Mouse (Mus musculus) embryonic facial prominence, embryonic 10.5 days (tissue): ENCODE data around the gene Msrb1. TPM values are rescaled to one million over a fixed set of nuclear protein-coding genes. Genes with fewer than 3 reads are reported as not detected.

Experiments used
- DNase-seq: peaks from one replicate; pipeline ENCODE4 v3.0.0-alpha.2; 2017; ENCODE audit warnings: low spot score
- H3K27ac ChIP-seq: fragments of 300-500 bp; sonication (generic); replicated peaks from 2 replicates; pipeline ENCODE4 v1.5.1; 2016; ENCODE audit warnings: mild to moderate bottlenecking
- H3K27me3 ChIP-seq: fragments of 300-500 bp; sonication (generic); replicated peaks from 2 replicates; pipeline ENCODE4 v1.6.1; 2016; ENCODE audit warnings: low read depth, mild to moderate bottlenecking; ENCODE audit not compliant: poor library complexity, severe bottlenecking
- H3K36me3 ChIP-seq: fragments of 300-500 bp; sonication (generic); replicated peaks from 2 replicates; pipeline ENCODE4 v1.6.1; 2016; ENCODE audit warnings: mild to moderate bottlenecking, moderate library complexity
- H3K4me1 ChIP-seq: fragments of 300-500 bp; sonication (generic); 2 replicates; pipeline ENCODE4 v1.6.1; 2016
- H3K4me3 ChIP-seq: fragments of 300-500 bp; sonication (generic); 2 replicates; pipeline ENCODE4 v1.5.1; 2016; ENCODE audit warnings: mild to moderate bottlenecking, moderate library complexity
- H3K9me3 ChIP-seq: fragments of 300-500 bp; sonication (generic); 2 replicates; pipeline ENCODE4 v1.6.1; 2016; ENCODE audit warnings: mild to moderate bottlenecking
- WGBS: fragments of 180-500 bp; shearing (Covaris S2); methylation state at CpG from one replicate; pipeline ENCODE4 v1.1.7; 2016; 5-methylcytosine and 5-hydroxymethylcytosine counted together
- polyA plus RNA-seq: library from polyadenylated mRNA; unstranded; fragments of >200 nt; fragmentation: Nextera tagmentation; extraction: Ambion mirVana; gene quantifications from 2 replicates; pipeline ENCODE4 v1.2.1, GENCODE M21; 2016

The Msrb1 gene
- polyA plus RNA-seq, 1 experiment from 2014 or later, result 21.6 TPM

DNA sequence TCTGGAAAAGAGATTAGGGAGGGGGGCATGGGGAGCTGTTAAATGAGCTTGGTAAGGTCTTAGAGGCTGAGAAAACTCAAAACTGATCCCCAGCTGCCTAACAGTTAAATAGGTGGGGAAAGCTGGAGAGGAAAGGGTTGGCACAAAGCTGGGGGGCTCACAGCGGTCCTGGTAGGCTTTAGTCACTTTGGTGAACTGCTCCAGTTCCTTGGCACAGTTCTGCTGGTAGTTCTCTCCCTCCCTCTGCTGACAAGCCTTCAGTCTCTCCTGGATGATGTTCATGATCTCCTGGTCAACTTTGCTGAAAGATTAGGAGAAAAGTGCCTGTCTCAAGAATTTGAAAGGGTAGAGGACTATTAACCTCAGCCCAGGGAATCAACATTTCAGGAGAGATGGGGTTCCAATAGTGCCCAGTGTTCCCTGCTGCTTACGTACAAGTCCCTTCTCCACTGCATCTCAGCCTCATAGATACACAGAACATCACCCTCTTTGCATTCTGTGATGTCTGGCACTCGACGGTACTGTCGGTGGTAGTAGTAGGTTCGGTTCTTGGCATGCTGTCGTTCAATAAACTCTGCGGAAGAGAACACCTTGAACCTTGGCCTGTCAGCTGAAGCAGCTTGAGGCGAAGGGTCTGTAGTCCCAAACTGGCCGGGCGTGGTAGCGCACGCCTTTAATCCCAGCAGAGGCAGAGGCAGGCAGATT, 14.1 kb upstream of the Msrb1 start:
- 31% methylated on average over 13 of the region's 13 CpGs for WGBS
- H3K27me3 ChIP-seq, result no peaks in the 10 kb centered on the region
- peak overlapping the region; percentile 90 for H3K4me3 ChIP-seq
- no peak overlapping the region for H3K27ac ChIP-seq
- H3K36me3 ChIP-seq, result peaks cover 36% of the 10 kb centered on the region
- peaks cover 40% of the 10 kb centered on the region for H3K4me1 ChIP-seq
- peak; percentile 36 for DNase-seq
- H3K9me3 ChIP-seq, result no peaks in the 10 kb centered on the region

DNA sequence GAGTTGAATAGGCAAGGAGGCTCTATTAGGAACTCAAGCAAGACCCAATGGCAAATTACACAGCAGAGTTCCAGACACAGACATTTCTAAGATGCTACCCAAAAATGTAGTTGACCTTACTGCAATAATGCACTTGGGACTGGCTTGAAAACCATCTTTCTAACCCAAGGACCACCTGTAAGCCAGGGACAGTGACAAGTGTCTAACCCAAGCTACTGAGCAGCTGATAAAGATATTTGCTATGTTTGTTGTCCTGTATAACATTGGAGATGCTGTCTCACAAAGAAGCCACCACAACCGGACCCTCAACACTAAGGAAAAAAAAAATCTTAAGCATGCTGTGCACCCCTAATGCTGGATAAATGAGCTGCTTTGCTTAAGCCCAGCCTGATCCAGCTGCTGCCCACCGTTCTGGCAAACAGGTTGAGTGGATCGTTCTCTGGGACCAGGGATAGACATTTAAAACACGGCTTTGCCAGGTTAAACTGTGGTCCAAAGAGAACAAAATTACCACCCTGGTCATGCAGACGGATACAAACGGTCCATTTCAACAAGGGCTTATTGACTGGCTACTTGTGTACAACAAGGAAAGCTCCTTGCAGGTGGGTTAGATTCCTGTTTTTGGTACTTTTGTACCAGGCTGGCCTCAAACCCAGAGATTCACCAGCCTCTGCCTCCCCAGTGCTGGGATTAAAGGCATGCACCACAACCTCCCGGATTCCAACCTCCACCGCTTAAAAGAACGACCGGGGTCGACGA, 13.1 kb upstream of the Msrb1 start:
- Histone ChIP-seq H3K4me3 (peak overlapping the region; percentile 90), H3K4me1 (peaks cover 40% of the 10 kb centered on the region), H3K36me3 (peaks cover 27% of the 10 kb centered on the region), H3K27me3 (no peaks in the 10 kb centered on the region), H3K9me3 (no peaks in the 10 kb centered on the region), H3K27ac (peak overlapping the region; percentile 86)
- peak; percentile 25 for DNase-seq
- WGBS, result 6% methylated on average over 12 of the region's 12 CpGs

DNA sequence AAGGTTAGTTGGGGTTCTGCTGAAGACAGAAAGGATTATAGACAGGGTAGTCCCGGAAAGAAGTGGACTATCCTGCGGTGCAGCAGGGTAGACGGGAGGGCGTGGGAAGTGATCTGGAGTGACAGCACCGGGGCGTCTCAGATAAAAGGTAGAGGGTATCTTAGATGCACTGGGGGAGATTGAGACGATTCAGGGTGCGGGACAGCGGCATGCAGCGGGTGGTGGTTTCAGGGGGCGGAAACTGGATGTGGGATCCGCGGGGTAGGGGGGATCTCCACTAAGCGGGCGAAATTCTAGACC, 12.6 kb upstream of the Msrb1 start:
- H3K27ac ChIP-seq, result peak overlapping the region; percentile 86
- peaks cover 34% of the 10 kb centered on the region for H3K4me1 ChIP-seq
- H3K36me3 ChIP-seq, result peaks cover 22% of the 10 kb centered on the region
- H3K9me3 ChIP-seq, result no peaks in the 10 kb centered on the region
- no peaks in the 10 kb centered on the region for H3K27me3 ChIP-seq
- under 1% methylated on average over 15 of the region's 15 CpGs for WGBS
- no peak for DNase-seq
- H3K4me3 ChIP-seq, result peak overlapping the region; percentile 90

DNA sequence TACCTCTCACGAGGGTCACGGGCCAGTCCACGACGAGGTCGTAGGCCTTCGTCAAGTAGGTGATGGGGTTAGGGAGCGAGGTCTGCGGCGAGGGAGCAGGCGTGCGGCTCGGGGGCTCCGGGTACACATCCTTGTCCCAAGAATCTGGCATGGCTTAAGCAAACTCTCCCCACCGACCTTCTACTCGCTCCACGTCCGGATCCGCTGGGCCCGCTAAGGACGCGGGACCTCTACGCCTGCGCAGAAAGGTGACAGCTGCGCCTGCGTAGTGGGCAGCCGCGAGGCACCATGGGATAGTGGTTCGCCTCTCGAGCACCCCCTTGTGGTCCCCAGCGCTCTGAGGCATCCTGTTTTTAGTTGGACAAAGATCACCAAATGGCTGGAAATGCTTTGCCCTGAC, 12.3 kb upstream of the Msrb1 start, which contains the start of gene Ndufb10:
Gene Ndufb10, minus strand, starts transcription at position 295 of the 400 bp plus-strand sequence.
- peaks cover 22% of the 10 kb centered on the region for H3K36me3 ChIP-seq
- H3K27ac ChIP-seq, result peak within 1 kb of the TSS; percentile 86
- peak; percentile 97 for DNase-seq
- H3K9me3 ChIP-seq, result no peaks in the 10 kb centered on the region
- H3K4me3 ChIP-seq, result peak within 1 kb of the TSS; percentile 90
- WGBS, result under 1% methylated on average over 30 of the region's 30 CpGs
- no peaks in the 10 kb centered on the region for H3K27me3 ChIP-seq
- peaks cover 32% of the 10 kb centered on the region for H3K4me1 ChIP-seq

DNA sequence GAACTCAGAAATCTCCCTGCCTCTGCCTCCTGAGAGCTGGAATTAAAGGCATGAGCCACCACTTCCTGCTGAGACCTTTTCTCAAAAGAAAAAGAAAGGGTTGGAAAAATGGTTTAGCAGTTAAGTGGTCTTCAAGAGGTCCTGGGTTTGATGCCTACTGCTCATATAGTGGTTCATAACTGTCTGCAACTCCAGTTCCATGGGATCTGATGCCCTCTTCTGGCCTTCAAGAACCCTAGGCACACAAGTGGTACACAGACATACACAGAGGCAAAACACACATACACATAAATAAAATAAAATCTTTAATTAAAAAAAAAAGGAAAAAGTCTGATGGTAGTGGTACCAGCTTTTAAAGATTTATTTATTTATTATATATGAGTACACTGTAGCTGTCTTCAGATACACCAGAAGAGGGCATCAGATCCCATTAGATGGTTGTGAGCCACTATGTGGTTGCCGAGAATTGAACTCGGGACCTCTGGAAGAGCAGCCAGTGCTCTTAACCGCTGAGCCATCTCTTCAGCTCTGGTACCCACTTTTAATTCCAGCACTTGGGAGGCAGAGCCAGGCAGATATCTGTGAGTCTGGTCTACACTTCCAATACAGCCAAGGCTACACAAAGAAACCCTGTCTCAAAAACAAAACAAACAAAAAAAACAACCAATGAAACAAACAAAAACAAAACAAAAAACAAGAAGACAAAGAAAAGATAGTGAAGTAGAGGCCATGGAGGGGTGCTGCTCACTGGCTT, 10.6 kb upstream of the Msrb1 start:
- no peak overlapping the region for H3K4me3 ChIP-seq
- no peaks in the 10 kb centered on the region for H3K9me3 ChIP-seq
- no peak overlapping the region for H3K27ac ChIP-seq
- H3K4me1 ChIP-seq, result peaks cover 32% of the 10 kb centered on the region
- WGBS, result 71% methylated on average over 3 of the region's 3 CpGs
- H3K36me3 ChIP-seq, result peaks cover 18% of the 10 kb centered on the region
- DNase-seq, result no peak
- no peaks in the 10 kb centered on the region for H3K27me3 ChIP-seq

DNA sequence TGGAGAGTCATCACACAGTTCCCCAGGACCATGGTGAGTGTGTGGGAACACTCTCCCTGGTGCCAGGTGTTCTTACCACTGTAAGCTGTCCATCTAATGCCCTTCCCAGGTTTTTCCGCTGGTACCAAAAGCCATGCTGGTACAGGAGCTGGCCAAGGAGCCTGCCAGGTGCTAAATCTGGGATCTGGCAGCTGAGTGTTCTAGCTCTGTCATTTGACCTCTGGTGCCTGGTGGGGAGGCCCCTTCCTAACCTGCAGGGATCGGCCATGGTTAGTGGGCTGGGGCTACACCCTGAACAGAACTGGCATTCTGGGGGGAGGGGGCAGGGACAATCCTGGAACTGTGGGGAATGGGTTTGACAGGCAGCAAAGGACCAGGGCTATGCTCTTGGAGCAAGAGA, 8.8 kb upstream of the Msrb1 start, which contains the start of gene Rpl3l:
Gene Rpl3l, plus strand, starts transcription at position 203 of the 400 bp plus-strand sequence.
- no peak within 1 kb of the TSS for H3K27ac ChIP-seq
- peaks cover 17% of the 10 kb centered on the region for H3K4me1 ChIP-seq
- DNase-seq, result no peak
- no peak within 1 kb of the TSS for H3K4me3 ChIP-seq
- no peaks in the 10 kb centered on the region for H3K9me3 ChIP-seq
- H3K36me3 ChIP-seq, result peaks cover under 1% of the 10 kb centered on the region
- WGBS, result 74% methylated on average over 2 of the region's 2 CpGs
- H3K27me3 ChIP-seq, result 0 out of 2 replicates have a peak, but pooled peaks cover 8% of the 10 kb centered on the region

DNA sequence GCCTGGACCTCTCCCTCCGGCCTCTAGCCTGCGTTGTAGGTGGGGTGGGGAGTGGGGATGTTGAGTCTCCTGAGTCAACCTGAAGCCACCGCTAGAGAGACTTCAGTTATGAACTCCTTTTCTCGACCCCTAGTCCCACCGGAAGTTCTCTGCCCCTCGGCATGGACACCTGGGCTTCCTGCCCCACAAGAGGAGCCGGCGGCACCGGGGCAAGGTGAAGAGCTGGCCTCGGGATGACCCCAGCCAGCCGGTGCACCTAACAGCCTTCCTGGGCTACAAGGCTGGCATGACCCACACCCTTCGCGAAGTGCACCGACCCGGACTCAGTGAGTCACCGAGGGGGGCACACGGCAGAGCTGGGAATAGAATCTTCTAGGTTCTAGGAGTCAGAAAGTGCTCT, 8.3 kb upstream of the Msrb1 start:
- no peak overlapping the region for H3K4me3 ChIP-seq
- 74% methylated on average over 17 of the region's 17 CpGs for WGBS
- H3K27me3 ChIP-seq, result 0 out of 2 replicates have a peak, but pooled peaks cover 9% of the 10 kb centered on the region
- no peaks in the 10 kb centered on the region for H3K36me3 ChIP-seq
- no peak overlapping the region for H3K27ac ChIP-seq
- H3K9me3 ChIP-seq, result no peaks in the 10 kb centered on the region
- H3K4me1 ChIP-seq, result peaks cover 12% of the 10 kb centered on the region
- DNase-seq, result no peak

DNA sequence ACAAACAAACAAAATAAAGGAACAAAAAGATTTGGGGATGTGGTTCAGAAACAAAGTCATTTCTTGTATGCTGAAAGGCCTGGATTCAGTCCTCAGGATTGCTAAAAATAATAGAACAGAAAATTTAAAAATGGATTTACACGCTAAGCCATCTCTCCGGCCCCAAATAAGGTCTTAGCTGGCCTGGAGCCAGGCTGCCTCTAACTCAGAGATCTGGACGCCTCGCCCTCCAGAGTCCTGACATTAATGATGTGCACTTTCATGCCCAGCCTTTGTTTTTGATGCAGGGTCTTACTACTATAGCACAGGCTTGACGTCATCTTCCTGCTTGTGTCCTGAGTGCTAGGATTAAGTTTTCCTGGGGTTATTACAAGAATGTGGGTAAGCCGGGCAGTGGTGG, 7.4 kb upstream of the Msrb1 start:
- no peak for DNase-seq
- Histone ChIP-seq H3K4me1 (peaks cover 5% of the 10 kb centered on the region), H3K4me3 (no peak overlapping the region), H3K36me3 (no peaks in the 10 kb centered on the region), H3K9me3 (no peaks in the 10 kb centered on the region), H3K27me3 (peaks cover 15% of the 10 kb centered on the region; the same call in 1 of the 2 replicates), H3K27ac (no peak overlapping the region)
- WGBS, result 90% methylated on average over 6 of the region's 6 CpGs

DNA sequence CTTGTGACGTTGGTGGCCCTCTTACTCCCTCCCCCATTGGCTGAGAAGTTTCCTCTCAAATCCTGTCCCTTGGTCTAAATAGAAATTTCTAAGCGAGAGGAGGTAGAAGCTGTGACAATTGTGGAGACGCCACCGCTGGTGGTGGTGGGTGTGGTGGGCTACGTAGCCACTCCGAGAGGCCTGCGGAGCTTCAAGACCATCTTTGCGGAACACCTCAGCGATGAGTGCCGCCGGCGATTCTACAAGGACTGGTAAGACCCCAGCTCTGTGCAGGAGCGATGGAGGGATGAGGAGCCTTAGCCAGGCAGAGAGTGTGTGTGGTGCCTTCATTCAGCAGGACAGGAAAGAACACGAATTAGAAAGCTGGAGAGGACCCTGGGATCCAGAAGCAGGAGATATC, 5.7 kb upstream of the Msrb1 start:
- Histone ChIP-seq H3K4me1 (peaks cover 3% of the 10 kb centered on the region), H3K9me3 (no peaks in the 10 kb centered on the region), H3K27ac (no peak overlapping the region), H3K4me3 (no peak overlapping the region), H3K36me3 (no peaks in the 10 kb centered on the region), H3K27me3 (peaks cover 15% of the 10 kb centered on the region; the same call in 1 of the 2 replicates)
- WGBS, result 82% methylated on average over 14 of the region's 14 CpGs
- DNase-seq, result no peak

DNA sequence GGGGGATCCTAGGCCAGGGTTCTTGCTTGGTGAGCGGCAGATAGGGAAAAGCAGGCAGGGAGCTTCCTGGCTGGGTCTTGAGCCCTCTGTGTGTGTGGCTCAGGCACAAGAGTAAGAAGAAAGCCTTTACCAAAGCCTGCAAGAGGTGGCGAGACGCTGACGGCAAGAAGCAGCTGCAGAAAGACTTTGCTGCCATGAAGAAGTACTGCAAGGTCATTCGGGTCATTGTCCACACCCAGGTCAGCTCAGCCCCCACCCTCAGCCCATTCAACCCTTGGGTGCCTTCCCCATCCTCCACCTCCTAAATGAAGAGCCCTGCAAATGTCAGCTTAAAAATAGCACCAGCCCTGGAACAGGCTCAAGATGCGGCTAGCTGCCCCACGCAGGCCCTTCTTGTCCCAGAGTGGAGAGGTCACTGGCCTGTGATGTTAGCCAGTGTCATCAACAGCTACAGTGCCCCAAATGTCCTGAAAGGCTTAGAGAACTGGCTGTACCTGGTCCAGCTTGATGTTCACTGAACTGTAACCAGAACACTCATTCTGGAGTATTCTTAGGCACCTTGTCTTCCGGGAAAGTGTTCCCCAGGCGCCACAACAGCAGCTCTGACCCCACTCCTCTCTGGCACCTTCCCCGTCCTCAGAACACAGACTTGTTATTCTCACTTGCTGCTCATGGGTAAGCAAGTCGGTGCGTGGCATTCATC, 4.1 kb upstream of the Msrb1 start:
- no peak overlapping the region for H3K27ac ChIP-seq
- no peaks in the 10 kb centered on the region for H3K36me3 ChIP-seq
- WGBS, result 81% methylated on average over 12 of the region's 12 CpGs
- H3K4me3 ChIP-seq, result no peak overlapping the region
- H3K27me3 ChIP-seq, result peaks cover 15% of the 10 kb centered on the region; the same call in 1 of the 2 replicates
- H3K4me1 ChIP-seq, result peaks cover 19% of the 10 kb centered on the region
- no peaks in the 10 kb centered on the region for H3K9me3 ChIP-seq
- DNase-seq, result no peak

DNA sequence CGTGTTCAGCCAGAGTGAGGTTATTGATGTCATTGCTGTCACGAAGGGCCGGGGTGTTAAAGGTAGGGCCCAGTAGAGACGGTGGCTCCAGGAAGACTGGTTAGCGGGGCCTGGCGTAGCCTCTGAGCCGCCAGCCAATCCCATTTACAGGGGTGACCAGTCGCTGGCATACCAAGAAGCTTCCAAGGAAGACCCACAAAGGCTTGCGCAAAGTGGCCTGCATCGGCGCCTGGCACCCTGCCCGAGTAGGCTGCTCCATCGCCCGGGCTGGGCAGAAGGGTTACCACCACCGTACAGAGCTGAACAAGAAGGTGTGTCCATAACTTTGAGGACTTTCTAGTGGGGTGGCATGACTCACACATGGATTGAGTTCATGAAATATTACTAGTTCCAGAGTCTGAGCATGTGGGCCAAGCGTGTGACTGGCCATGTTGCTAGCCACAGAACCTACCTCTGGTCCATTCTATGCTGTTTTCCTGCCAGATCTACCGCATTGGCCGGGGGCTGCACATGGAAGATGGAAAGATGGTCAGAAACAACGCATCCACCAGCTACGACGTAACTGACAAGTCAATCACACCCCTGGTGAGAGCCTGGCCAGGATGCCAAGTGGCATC, 2.9 kb upstream of the Msrb1 start:
- H3K4me3 ChIP-seq, result no peak overlapping the region
- no peaks in the 10 kb centered on the region for H3K36me3 ChIP-seq
- WGBS, result 90% methylated on average over 21 of the region's 21 CpGs
- H3K9me3 ChIP-seq, result no peaks in the 10 kb centered on the region
- H3K27ac ChIP-seq, result no peak overlapping the region
- no peak for DNase-seq
- peaks cover 23% of the 10 kb centered on the region for H3K4me1 ChIP-seq
- peaks cover 15% of the 10 kb centered on the region; the same call in 1 of the 2 replicates for H3K27me3 ChIP-seq

DNA sequence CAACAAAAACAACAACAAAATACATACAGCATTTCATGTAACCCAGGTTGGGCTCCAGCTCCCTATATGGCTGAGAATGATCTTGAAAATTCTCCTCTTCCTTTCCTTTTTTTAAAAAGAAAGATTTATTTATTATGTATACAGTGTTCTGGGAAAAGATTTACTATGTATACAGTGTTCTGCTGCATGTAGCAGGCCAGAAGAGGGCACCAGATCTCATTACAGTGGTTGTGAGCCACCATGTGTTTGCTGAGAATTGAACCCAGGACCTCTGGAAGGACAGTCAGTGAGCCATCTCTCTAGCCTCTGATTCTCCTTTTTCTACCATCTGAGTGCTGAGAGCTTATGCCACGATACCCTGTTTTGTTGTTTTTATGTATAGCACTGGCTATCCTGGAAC, 1.9 kb upstream of the Msrb1 start:
- no peak for DNase-seq
- Histone ChIP-seq H3K27ac (no peak overlapping the region), H3K36me3 (no peaks in the 10 kb centered on the region), H3K27me3 (peaks cover 15% of the 10 kb centered on the region; the same call in 1 of the 2 replicates), H3K4me1 (peaks cover 23% of the 10 kb centered on the region), H3K9me3 (no peaks in the 10 kb centered on the region), H3K4me3 (no peak overlapping the region)
- WGBS, result 83% methylated on average over 1 of the region's 1 CpGs
